35 mouse cellular contexts compared by ENCODE assay signal in genomic region chr11:70831201-70831600, GRCm38 (mm10). TPM values are rescaled to one million over a fixed set of nuclear protein-coding genes. Genes with fewer than 3 reads are reported as not detected.
"Had no signal": no experiment of that assay in that cellular context is flagged by ENCODE, and none has a peak within 500 bp of the region (broad histone marks: within the 10 kb centered on the region; RNA-seq: fewer than 3 reads in every experiment).

No protein-coding gene starts in this region.

- H3K27ac ChIP-seq: limb, embryonic 10.5 days; limb, embryonic 12.5 days; limb, embryonic 13.5 days; limb, embryonic 15.5 days; liver, embryonic 12.5 days; liver, embryonic 13.5 days; liver, embryonic 14.5 days; liver, embryonic 15.5 days; lung, embryonic 15.5 days; macrophage; midbrain, embryonic 10.5 days; midbrain, embryonic 12.5 days; midbrain, embryonic 13.5 days; midbrain, embryonic 15.5 days had no signal

- H3K9ac ChIP-seq: limb, embryonic 12.5 days; limb, embryonic 13.5 days; limb, embryonic 15.5 days; liver, embryonic 12.5 days; liver, embryonic 13.5 days; liver, embryonic 14.5 days; liver, embryonic 15.5 days; liver, postnatal 0 days; lung, embryonic 14.5 days; lung, embryonic 15.5 days; midbrain, embryonic 12.5 days; midbrain, embryonic 13.5 days; midbrain, embryonic 15.5 days had no signal

- H3K4me3 ChIP-seq: limb, embryonic 10.5 days; limb, embryonic 12.5 days; limb, embryonic 13.5 days; limb, embryonic 15.5 days; liver, embryonic 12.5 days; liver, embryonic 13.5 days; liver, embryonic 15.5 days; lung, embryonic 15.5 days; megakaryocyte, embryonic 14.5 days; midbrain, embryonic 10.5 days; midbrain, embryonic 12.5 days; midbrain, embryonic 13.5 days; midbrain, embryonic 15.5 days; myocyte had no signal

- H3K36me3 ChIP-seq: limb, embryonic 10.5 days; limb, embryonic 12.5 days; limb, embryonic 13.5 days; limb, embryonic 15.5 days; liver, embryonic 12.5 days; liver, embryonic 13.5 days; liver, embryonic 15.5 days; lung, embryonic 15.5 days; midbrain, embryonic 10.5 days; midbrain, embryonic 12.5 days; midbrain, embryonic 13.5 days; midbrain, embryonic 15.5 days had no signal

- DNase-seq: left cerebral cortex, postnatal 4 days; liver; liver, embryonic 13.5 days; liver, postnatal 0 days; lung, adult 18-20 months; lung, adult 2 months; lung, embryonic 14.5 days; lung, postnatal 10 days; lung, postnatal 14 days; lung, postnatal 36 days; lung, postnatal 4 days; midbrain, embryonic 14.5 days had no signal

- H3K4me1 ChIP-seq: limb, embryonic 10.5 days; limb, embryonic 12.5 days; limb, embryonic 13.5 days; limb, embryonic 15.5 days; liver, embryonic 12.5 days; lung, embryonic 15.5 days; midbrain, embryonic 13.5 days; midbrain, embryonic 15.5 days had no signal

- H3K9me3 ChIP-seq: limb, embryonic 10.5 days; limb, embryonic 12.5 days; limb, embryonic 13.5 days; limb, embryonic 15.5 days; liver, embryonic 12.5 days; liver, embryonic 13.5 days; liver, embryonic 15.5 days; lung, embryonic 15.5 days; midbrain, embryonic 12.5 days; midbrain, embryonic 13.5 days; midbrain, embryonic 15.5 days had no signal

- H3K27me3 ChIP-seq: limb, embryonic 12.5 days; limb, embryonic 13.5 days; limb, embryonic 15.5 days; liver, embryonic 13.5 days; liver, embryonic 15.5 days; lung, embryonic 15.5 days; midbrain, embryonic 12.5 days; midbrain, embryonic 13.5 days; midbrain, embryonic 15.5 days had no signal

RNA-seq across cellular contexts. Expression of gene Scimp, which starts 18.8 kb away (rescaled TPM):
- total RNA-seq: left cerebral cortex, postnatal 10 days; left cerebral cortex, postnatal 14 days; left cerebral cortex, postnatal 25 days; left cerebral cortex, postnatal 36 days; left cerebral cortex, postnatal 4 days; midbrain, postnatal 0 days had no signal
- polyA plus RNA-seq: limb, embryonic 11.5 days; limb, embryonic 12.5 days; lung, embryonic 14.5 days; midbrain, embryonic 10.5 days; midbrain, embryonic 11.5 days; midbrain, embryonic 12.5 days; midbrain, embryonic 15.5 days; midbrain, embryonic 16.5 days; midbrain, postnatal 0 days had no signal
